Mouse (Mus musculus) midbrain, embryonic 16.5 days (tissue): ENCODE measurements at regions not wholly inside any gene's neighbourhood (a gene's known extent, or its start where the extent isn't known, plus 50 kb on each side); places are given as distances from the start of the nearest gene placed in this dataset.
"Not testable (repeated sequence)": the region's sequence is repeated elsewhere in the genome, so short reads cannot be mapped to it uniquely, and the experiment has no call there.

Source experiments
- ATAC-seq: fragments of 200-750 bp; cut with Nextera tagmentation; 2 replicates; pipeline ENCODE4 v1.8.0; 2017; ENCODE audit warnings: moderate TSS enrichment
- H3K27ac ChIP-seq: fragments of 300-500 bp; sonication (generic); 2 replicates; pipeline ENCODE4 v1.5.1; 2014; ENCODE audit warnings: mild to moderate bottlenecking, low read length, mixed read lengths
- H3K27me3 ChIP-seq: fragments of 300-500 bp; sonication (generic); 2 replicates; pipeline ENCODE4 v1.6.1; 2014; ENCODE audit warnings: low read depth, low read length, mixed read lengths; ENCODE audit not compliant: control insufficient read depth, insufficient read depth
- H3K36me3 ChIP-seq: fragments of 300-500 bp; sonication (generic); 2 replicates; pipeline ENCODE4 v1.6.1; 2014; ENCODE audit warnings: mild to moderate bottlenecking, low read length, moderate library complexity, mixed read lengths; ENCODE audit not compliant: control insufficient read depth, insufficient read depth
- H3K4me1 ChIP-seq: fragments of 300-500 bp; sonication (generic); 2 replicates; pipeline ENCODE4 v1.6.1; 2014; ENCODE audit warnings: mild to moderate bottlenecking, low read length, mixed read lengths; ENCODE audit not compliant: control insufficient read depth, insufficient read depth
- H3K4me2 ChIP-seq: fragments of 300-500 bp; sonication (generic); 2 replicates; pipeline ENCODE4 v1.6.1; 2014; ENCODE audit warnings: mild to moderate bottlenecking, low read length, mixed read lengths
- H3K4me3 ChIP-seq: fragments of 300-500 bp; sonication (generic); 2 replicates; pipeline ENCODE4 v1.5.1; 2014; ENCODE audit warnings: low read depth, mild to moderate bottlenecking, low read length, moderate library complexity, mixed read lengths
- H3K9ac ChIP-seq: fragments of 300-500 bp; sonication (generic); 2 replicates; pipeline ENCODE4 v1.6.1; 2014; ENCODE audit warnings: low read depth, low read length, mixed read lengths
- H3K9me3 ChIP-seq: fragments of 300-500 bp; sonication (generic); replicated peaks from 2 replicates; pipeline ENCODE4 v1.6.1; 2014; ENCODE audit warnings: mild to moderate bottlenecking, low read length, mixed read lengths; ENCODE audit not compliant: control insufficient read depth, poor library complexity, severe bottlenecking
- WGBS: fragments of 180-500 bp; shearing (Covaris S2); extraction: QIAGEN DNeasy Blood & Tissue Kit; methylation state at CpG from one replicate; pipeline ENCODE4 v1.1.7; 2014; 5-methylcytosine and 5-hydroxymethylcytosine counted together

DNA sequence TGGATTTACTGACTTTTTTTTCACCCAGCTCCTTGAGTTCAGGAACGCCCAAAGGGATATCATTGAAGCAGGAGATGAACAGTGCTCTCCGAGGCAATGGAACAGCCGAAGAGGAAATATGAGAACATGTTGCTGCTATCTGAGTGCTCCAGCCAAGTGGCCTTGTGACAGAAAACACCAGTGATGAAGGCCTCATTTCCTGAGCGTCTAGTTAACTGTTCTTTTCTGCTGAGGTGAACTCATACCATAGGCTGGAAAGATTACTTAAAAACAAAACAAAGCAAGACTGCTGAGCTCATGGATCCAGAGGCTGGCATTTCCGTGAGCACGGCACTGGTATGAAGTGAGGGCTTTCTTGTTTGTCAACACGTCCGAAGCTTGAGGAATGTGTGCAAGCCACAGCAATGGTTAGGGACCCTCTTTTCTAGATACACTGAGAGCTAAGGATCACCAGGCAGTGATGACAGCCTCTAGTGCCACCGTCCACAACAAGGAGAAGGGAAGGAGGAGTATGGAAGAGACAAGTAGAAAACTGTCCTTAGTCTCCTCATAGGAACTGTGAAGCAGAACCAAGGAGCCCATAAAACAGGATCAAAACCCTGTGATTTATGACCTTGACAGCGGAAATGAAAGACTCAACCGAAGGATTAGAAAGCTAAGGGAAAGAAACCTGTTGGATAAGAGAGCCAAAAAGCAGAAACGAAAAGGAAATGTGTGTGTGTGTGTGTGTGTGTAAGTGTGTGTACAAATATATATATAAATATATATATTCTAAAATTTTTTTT is 200.4 kb downstream of the Fam43a start:
- no peak for ATAC-seq
- no peaks in the 10 kb centered on the region for H3K4me1 ChIP-seq
- no peaks in the 10 kb centered on the region for H3K27me3 ChIP-seq
- H3K27ac ChIP-seq = no peak overlapping the region
- 91% methylated on average over 12 of the region's 12 CpGs for WGBS
- H3K9me3 ChIP-seq = no peaks in the 10 kb centered on the region
- H3K4me2 ChIP-seq = no peak overlapping the region
- no peak overlapping the region for H3K9ac ChIP-seq
- no peaks in the 10 kb centered on the region for H3K36me3 ChIP-seq
- H3K4me3 ChIP-seq = no peak overlapping the region

GRCm38 (mm10) chr16:30804018-30804417 is 204.5 kb downstream of the Fam43a start:
- no peak for ATAC-seq
- no peak overlapping the region for H3K4me3 ChIP-seq
- 47% methylated on average over 3 of the region's 3 CpGs for WGBS

GRCm38 (mm10) chr16:30806206-30806605 is 206.7 kb downstream of the Fam43a start:
- H3K4me1 ChIP-seq, H3K27me3 ChIP-seq, H3K4me2 ChIP-seq, ATAC-seq, H3K9me3 ChIP-seq, H3K9ac ChIP-seq, H3K4me3 ChIP-seq, H3K27ac ChIP-seq, H3K36me3 ChIP-seq: not testable (repeated sequence)
- WGBS = 88% methylated on average over 4 of the region's 4 CpGs

More at GRCm38 (mm10) chr16:30804018-30804417, 204.5 kb downstream of the Fam43a start:
- Histone ChIP-seq H3K27me3 (no peaks in the 10 kb centered on the region), H3K4me2 (no peak overlapping the region), H3K9ac (no peak overlapping the region), H3K9me3 (no peaks in the 10 kb centered on the region), H3K27ac (no peak overlapping the region), H3K4me1 (no peaks in the 10 kb centered on the region), H3K36me3 (no peaks in the 10 kb centered on the region)

GRCm38 (mm10) chr16:30818541-30819120 is 219.1 kb downstream of the Fam43a start:
- no peaks in the 10 kb centered on the region for H3K27me3 ChIP-seq
- 62% methylated on average over 5 of the region's 5 CpGs for WGBS
- H3K27ac ChIP-seq = no peak overlapping the region
- H3K9ac ChIP-seq = no peak overlapping the region
- H3K4me3 ChIP-seq = no peak overlapping the region
- no peaks in the 10 kb centered on the region for H3K9me3 ChIP-seq
- ATAC-seq = no peak
- H3K4me2 ChIP-seq = no peak overlapping the region
- peaks cover 6% of the 10 kb centered on the region; the same call in 1 of the 2 replicates for H3K4me1 ChIP-seq
- H3K36me3 ChIP-seq = no peaks in the 10 kb centered on the region

- Histone ChIP-seq H3K4me3 (no peak overlapping the region), H3K4me2 (no peak overlapping the region), H3K9ac (no peak overlapping the region), H3K9me3 (no peaks in the 10 kb centered on the region), H3K36me3 (no peaks in the 10 kb centered on the region), H3K27me3 (no peaks in the 10 kb centered on the region), H3K4me1 (peaks cover 6% of the 10 kb centered on the region; the same call in 1 of the 2 replicates), H3K27ac (no peak overlapping the region)
- ATAC-seq = no peak
- 85% methylated on average over 4 of the region's 4 CpGs for WGBS
These were observed 219.8 kb downstream of the Fam43a start for GRCm38 (mm10) chr16:30819342-30819741.

GRCm38 (mm10) chr16:30820234-30820633 is 220.7 kb downstream of the Fam43a start:
- WGBS = 69% methylated on average over 2 of the region's 3 CpGs
- Histone ChIP-seq H3K4me2 (no peak overlapping the region), H3K9ac (no peak overlapping the region), H3K4me1 (peaks cover 6% of the 10 kb centered on the region; the same call in 1 of the 2 replicates), H3K27me3 (no peaks in the 10 kb centered on the region), H3K27ac (no peak overlapping the region), H3K9me3 (no peaks in the 10 kb centered on the region), H3K4me3 (no peak overlapping the region), H3K36me3 (no peaks in the 10 kb centered on the region)
- no peak for ATAC-seq

DNA sequence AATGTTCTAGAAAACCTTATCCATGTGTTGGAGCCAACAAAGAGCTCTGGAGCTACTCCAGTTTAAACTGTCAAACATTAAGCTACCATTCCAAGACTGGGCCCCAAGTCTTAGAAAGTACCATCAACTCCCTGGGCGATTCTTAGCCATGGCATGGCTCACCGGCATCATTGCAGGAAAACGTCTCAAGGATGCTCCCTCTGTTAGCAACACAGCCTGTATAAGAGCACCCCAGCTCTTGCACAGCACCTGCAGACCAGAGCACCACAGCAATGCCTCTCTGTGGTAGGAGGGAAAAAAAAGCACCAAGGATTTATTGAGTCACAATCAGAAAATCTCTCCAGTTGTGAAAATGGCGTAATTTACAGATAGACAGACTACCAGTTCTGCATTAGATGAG is 221.2 kb downstream of the Fam43a start:
- ATAC-seq = no peak
- Histone ChIP-seq H3K4me3 (no peak overlapping the region), H3K4me1 (peaks cover 6% of the 10 kb centered on the region; the same call in 1 of the 2 replicates), H3K36me3 (no peaks in the 10 kb centered on the region), H3K4me2 (no peak overlapping the region), H3K9ac (no peak overlapping the region), H3K27ac (no peak overlapping the region), H3K27me3 (no peaks in the 10 kb centered on the region), H3K9me3 (no peaks in the 10 kb centered on the region)
- WGBS = 71% methylated on average over 4 of the region's 4 CpGs

- H3K9me3 ChIP-seq = no peaks in the 10 kb centered on the region
- H3K4me3 ChIP-seq = peak overlapping the region; percentile 8; the same call in 1 of the 2 replicates
- 0 out of 2 replicates have a peak overlapping the region, but pooled peaks have one; percentile 34 for H3K27ac ChIP-seq
- 12% methylated on average over 17 of the region's 17 CpGs for WGBS
- ATAC-seq = 0 out of 2 replicates have a peak, but pooled peaks have one; percentile 68
- H3K27me3 ChIP-seq = no peaks in the 10 kb centered on the region
- no peaks in the 10 kb centered on the region for H3K36me3 ChIP-seq
- H3K4me2 ChIP-seq = peak overlapping the region; percentile 50
- H3K4me1 ChIP-seq = peaks cover 6% of the 10 kb centered on the region; the same call in 1 of the 2 replicates
- peak overlapping the region; percentile 42; the same call in 1 of the 2 replicates for H3K9ac ChIP-seq
These were observed 221.8 kb downstream of the Fam43a start for GRCm38 (mm10) chr16:30821191-30821910.
